Mouse (Mus musculus) cerebellum, adult 18-20 months (tissue): ENCODE measurements around the gene Nrxn2.
A peak's percentile ranks its signal among the peaks of the same experiment; 100 is the strongest.

Experiments used
- DNase-seq, 2 experiments: peaks; one replicate each; pipeline ENCODE4 v3.0.0; 2021

Gene Nrxn2

GRCm38 (mm10) chr19:6495714-6496113 lies 77.2 kb downstream of the Nrxn2 start:
- no peak for DNase-seq

GRCm38 (mm10) chr19:6496462-6497149 lies 78.1 kb downstream of the Nrxn2 start:
- no peak for DNase-seq

DNA sequence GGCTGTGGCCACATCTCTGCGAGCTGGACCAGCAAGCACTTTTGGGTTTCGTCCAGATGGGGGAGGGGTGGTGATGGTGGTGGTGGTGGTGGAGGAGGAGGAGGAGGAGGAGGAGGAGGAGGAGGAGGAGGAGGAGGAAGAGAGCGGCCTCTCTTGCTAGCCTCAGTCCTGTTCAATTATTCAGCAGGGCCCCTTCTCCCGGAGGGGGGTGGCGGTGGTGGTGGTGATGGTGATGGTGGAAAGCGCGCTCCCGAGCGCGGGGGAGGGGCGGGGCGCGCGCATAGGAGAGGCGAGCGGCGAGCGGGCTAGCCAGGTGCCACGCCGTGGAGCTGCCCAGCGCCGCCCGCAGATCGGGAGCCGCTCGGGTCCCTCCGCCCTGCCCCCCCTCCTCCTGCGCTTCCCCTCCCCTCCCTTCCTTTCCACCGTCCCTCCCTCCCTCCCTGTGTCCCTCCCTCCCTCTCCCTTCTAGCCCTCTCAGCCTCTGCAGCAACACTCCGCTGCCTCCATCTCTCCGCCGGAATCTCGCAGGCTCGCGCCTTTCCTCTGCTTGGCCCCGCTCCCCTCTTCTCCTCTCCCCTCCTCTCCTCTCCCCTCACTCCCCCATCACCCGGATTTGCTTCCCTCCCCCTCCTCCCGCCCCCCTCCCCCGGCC lies 78.7 kb downstream of the Nrxn2 start:
- peak; percentile 79 to 91 for DNase-seq

- DNase-seq = peak; percentile 64 to 69
These were observed 79.3 kb downstream of the Nrxn2 start for GRCm38 (mm10) chr19:6497803-6498202.

GRCm38 (mm10) chr19:6498350-6499131 lies 80.0 kb downstream of the Nrxn2 start:
- DNase-seq = peak; percentile 48 to 64

GRCm38 (mm10) chr19:6499860-6500635 lies 81.5 kb downstream of the Nrxn2 start:
- peak; percentile 59 to 69 for DNase-seq

- DNase-seq = peak; percentile 51 to 67
These were observed 82.1 kb downstream of the Nrxn2 start for GRCm38 (mm10) chr19:6500636-6501025.

GRCm38 (mm10) chr19:6502035-6502541 lies 83.6 kb downstream of the Nrxn2 start:
- peak; percentile 82 to 89 for DNase-seq

GRCm38 (mm10) chr19:6502543-6503319 lies 84.2 kb downstream of the Nrxn2 start:
- peak; percentile 59 to 61 for DNase-seq

GRCm38 (mm10) chr19:6503926-6504655 lies 85.6 kb downstream of the Nrxn2 start:
- peak; percentile 68 to 71 for DNase-seq

DNA sequence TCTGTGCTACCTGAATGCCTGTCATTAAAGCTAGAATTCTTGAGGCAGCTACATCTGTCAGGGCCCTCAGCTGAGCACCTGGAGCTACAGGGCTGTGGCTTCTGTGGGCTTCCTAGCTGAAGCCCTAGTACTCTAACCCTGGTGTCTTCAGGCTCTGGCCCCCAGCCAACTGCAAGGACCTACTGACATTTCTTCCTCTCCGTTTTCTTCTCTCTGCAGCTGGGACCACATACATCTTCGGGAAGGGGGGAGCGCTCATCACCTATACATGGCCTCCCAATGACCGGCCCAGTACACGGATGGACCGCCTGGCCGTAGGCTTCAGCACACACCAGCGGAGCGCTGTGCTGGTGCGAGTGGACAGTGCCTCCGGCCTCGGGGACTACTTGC lies 86.1 kb downstream of the Nrxn2 start:
- DNase-seq = peak in 1 of 2 experiments; percentile 55

DNA sequence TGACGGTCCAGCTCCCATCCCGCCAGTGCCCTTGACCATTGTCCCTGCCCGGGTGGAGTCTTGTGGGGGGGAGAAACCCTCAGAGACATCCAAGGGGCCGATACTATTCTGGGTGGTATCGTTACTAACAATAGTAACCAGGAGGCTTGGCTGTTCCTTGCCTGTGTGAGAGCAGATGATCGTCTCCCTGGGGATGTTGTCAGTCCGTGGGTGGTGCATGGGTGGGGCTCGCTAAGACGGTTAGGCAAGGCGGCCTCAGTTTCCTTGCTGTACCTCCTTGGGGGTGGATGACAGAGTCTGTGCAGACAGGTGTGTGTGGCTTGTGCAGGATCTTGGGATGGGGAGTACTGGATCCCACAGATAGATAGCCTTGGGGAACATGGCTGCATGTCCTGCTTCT lies 88.9 kb downstream of the Nrxn2 start:
- no peak for DNase-seq

GRCm38 (mm10) chr19:6509881-6510280 lies 91.3 kb downstream of the Nrxn2 start:
- DNase-seq = no peak

DNA sequence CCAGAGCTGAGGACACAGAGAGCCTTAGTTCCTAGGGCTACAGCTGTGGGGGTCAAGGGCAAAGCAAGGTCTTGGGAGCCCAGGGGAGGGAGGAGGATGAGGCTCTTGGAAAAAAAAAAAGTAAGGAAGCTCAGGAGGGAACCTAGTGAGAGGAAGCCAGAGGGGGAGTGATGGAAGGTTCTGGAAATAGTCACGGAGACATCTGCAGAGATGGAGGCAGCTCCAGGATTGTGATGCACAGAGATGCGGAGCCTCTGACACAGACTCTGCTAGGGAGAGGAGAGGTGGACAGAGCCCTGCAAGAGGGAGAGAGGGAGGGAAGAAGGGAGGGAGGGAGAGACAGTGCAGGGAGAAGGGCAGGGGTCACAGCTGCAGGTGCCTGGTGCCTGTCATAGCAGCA lies 92.0 kb downstream of the Nrxn2 start:
- DNase-seq = no peak

DNA sequence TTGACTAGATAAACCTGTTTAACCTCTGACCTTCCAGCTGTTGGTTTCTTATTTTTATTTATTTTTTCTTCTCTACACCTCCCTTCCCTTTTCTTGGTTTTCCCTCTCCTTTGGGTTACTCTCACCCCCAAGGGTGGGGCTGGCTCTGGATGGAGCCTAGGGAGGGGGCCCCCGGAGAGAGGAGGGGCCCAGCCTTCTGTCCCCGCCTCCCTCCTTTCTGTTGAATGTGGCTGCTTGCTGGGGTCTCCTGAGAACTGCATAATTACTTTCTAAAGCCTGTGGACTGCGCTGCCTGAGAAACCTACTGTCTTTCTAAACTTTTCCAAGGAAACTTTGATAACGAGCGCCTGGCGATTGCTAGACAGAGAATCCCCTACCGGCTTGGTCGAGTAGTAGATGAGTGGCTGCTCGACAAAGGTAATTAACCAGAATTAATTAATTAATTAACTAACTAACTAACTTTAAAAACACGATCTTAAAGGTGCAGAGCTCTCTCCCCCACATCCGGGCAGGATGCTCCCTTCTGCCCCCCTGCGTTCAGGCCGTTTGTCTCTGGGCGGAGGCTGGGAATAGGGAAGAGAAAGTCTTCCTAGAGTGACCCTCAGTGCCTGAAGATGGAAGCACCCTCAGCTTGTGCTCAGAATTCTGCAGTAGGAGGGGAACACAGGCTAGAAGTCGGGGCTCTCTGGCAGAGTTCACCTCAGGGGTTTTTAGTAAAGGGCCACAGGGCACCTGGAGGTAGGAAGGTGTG lies 95.0 kb downstream of the Nrxn2 start:
- DNase-seq = no peak

- no peak for DNase-seq
These were observed 96.4 kb downstream of the Nrxn2 start for GRCm38 (mm10) chr19:6514940-6515339.

GRCm38 (mm10) chr19:6515448-6515847 lies 96.9 kb downstream of the Nrxn2 start:
- DNase-seq = no peak

GRCm38 (mm10) chr19:6516153-6516552 lies 97.6 kb downstream of the Nrxn2 start:
- peak; percentile 65 to 75 for DNase-seq

DNA sequence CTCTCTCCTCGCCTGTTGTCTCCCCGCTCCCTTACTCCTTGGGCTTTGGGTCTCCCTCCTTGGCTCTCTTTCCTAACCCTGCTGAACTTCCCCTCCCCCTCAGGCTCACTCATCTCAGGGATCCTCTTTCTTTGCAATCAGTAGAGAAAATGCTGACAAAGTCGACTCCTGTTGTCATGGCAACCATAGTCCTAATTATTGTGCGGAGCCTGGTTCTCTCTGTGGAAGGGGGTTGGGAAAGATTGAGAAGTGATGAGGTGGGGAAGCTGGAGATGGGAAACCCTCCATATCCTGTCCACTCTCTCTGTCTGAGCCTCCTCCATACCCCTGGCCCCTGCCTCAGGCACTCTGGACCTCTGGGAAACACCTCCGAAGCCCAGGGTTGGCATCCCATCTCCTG lies 100.1 kb downstream of the Nrxn2 start:
- DNase-seq = no peak

- DNase-seq = no peak
These were observed 101.0 kb downstream of the Nrxn2 start for GRCm38 (mm10) chr19:6519483-6519882.
